Mouse (Mus musculus): ENCODE results near the gene Bnip2.
"Not testable (repeated sequence)": the region's sequence is repeated elsewhere in the genome, so short reads cannot be mapped to it uniquely, and the experiment has no call there.

Bnip2 gene

DNA sequence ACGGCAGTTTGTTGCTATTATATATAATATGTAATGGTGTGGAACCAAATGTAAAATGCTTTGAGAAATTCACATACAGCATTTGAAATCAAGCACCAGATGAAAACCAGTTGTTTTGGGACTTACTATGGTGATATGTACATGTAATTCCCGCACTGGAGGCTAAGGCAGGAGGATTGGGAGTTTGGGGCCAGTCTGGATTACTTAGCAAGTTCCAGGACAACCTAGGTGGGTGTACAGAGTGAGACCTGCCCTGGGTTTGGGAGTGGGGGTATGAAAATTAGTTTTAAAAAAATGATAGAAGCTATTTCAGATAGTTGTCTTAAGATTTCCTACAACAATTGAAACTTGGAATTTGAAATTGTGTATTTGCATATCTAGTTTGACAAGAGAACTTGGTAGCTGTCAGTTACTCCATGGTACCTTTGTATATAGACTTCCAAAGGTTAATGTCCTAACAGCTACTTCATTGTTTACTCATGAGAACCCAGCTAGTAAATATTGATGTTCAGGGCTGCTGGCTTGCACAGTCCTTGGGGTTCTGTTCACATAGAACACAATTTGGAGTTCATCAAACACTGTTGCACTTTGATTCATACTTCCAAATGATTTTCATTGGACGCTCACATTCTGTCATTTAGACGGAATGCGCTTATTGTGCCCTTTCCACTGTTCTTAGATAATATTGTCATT, 21.7 kb downstream of the Bnip2 start:
- no peak for DNase-seq (ENCODE audit: low spot score in 2 of 2)

GRCm38 (mm10) chr9:70011537-70012407, 22.5 kb downstream of the Bnip2 start:
- DNase-seq (ENCODE audit: low spot score in 2 of 2), result no peak

DNA sequence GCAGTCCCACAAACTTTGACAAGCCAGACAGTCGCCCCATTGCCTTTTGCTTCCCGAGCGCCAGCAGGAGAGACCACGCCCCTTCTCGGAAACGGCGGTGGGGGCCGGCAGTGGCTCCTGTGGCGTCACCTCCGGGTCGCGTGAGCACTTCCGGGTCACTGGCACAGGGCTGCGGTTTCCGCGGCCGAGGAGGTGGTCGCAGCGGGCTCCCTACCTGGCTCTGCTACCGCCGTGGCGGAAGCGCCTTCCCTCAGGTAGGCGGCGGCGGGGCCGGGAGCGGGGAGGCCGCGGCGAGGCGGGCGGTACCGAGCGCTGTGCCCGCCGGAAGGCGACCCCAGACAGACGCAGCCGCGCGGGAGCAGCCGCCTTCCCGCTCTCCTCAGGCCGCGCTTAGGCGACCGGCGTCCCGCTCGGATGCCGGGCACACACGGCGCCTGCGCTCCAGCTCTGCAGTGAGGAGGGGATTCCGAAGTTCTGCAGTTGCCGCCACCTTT, 23.2 kb downstream of the Bnip2 start, which contains the start of gene Gtf2a2:
Gene Gtf2a2, plus strand, starts transcription at position 143 of the 494 bp plus-strand sequence.
- DNase-seq (ENCODE audit: low spot score in 2 of 2), result peak; percentile 90 to 91

DNA sequence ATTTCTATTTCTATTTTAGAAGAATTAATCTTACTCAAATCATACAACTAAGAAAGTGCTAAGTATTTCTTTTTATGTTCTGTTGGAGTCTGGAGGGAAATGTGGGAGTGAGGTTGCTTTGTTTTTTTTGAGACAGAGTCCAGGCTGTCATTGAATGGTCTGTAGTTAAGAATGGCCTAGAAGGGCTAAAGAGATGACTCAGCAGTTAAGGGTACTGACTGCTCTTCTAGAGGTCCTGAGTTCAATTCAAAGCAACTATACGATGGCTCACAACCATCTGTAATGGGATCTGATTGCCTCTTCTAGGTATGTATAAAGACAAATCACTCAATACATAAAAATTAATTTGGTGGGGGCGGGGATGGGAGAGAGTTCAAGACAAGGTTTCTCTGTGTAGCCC, 26.4 kb downstream of the Bnip2 start:
- DNase-seq (ENCODE audit: low spot score in 2 of 2), result no peak

DNA sequence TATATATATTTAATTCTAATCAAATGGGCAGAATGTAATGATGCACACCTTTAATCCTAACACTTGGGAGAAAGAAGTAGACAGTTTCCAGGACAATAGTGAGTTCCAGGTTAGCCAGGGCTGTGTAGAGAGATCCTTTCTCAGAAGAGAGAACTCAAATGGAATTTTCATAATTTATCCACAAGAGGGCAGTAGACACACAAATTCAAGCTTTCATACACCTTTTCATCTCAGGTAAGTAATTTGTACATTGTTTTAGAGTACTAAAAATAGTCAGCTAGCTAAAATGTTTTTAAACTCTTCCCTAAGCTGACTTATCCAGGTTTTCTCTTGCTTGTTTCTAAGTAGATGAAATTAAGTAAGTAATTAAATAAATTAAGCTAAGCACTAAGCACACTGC, 29.6 kb downstream of the Bnip2 start:
- DNase-seq (ENCODE audit: low spot score in 2 of 2), result no peak

DNA sequence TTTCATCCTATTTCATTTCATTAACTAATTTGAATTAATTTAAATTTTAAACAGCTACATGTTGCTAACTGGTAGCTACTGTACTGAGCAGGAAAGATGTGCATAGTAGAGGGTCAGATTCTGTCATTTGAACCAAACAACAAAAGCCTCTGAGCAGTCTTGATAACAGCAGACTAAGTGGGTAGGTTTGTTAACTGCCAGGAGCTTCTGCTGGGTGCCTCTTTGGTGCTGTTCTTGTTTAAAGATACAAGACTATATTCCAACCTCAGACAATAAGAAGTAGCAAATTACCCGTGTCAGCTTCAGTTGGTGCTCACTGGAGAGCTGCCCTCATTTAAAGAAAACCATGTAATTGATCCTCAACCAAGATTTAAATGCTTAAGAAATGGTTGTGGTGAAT, 32.3 kb downstream of the Bnip2 start:
- no peak for DNase-seq (ENCODE audit: low spot score in 2 of 2)

DNA sequence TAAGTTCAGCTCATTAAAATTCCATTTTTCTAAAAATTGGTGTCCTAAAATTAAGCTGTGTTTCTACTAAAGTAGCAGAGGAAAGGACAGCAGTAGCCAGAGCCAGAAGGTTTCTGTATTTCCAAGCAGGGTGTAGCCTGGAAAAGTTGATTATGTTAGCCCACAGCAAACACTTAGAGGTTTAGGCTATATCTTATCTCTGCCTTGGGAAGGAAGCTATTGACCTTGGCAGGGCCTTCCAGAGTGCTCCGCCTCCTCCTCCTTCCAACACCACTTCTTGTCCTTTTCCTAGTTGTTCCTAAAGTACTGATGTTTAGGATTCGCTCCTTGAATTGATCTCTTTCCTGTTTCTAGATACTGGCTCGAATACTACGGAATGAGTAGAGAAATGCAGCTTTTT, 32.8 kb downstream of the Bnip2 start:
- no peak for DNase-seq (ENCODE audit: low spot score in 2 of 2)

DNA sequence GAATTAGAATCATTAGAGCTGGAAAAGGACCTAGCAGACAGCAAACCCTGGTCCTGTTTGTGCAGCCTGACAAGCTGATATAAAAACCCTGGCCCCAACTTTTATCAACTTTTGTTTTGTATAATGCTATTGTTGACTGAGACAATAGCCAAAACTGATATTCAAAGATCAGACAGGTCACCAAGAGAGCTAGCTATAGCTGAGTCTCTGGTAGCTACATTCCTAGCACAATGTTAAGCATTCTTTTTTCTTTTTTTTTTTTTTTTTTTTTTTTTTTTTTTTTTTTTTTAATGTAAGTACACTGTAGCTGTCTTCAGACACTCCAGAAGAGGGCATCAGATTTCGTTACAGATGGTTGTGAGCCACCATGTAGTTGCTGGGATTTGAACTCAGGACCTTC, 34.3 kb downstream of the Bnip2 start:
- not testable (repeated sequence) for DNase-seq (ENCODE audit: low spot score in 2 of 2)

DNA sequence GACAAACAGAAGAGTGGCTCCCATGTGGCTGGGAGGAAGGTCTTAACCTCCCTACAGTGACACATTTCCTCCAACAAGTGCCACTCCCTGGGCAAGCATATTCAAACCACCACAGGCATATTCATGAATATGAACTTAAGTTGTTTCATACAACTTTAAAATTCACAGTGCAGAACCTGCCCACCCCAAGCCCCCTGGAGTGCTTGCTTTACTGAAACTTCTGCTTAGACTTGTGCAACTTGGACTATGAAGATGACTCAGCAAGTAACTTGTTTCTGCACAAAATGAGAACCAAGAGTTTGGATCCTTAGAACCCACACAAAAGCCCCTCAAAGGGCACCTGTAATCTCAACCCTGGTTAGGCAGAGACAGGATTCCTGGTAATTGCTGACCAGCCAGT, 35.4 kb downstream of the Bnip2 start:
- DNase-seq (ENCODE audit: low spot score in 2 of 2), result no peak

GRCm38 (mm10) chr9:70025365-70026012, 36.2 kb downstream of the Bnip2 start:
- DNase-seq (ENCODE audit: low spot score in 2 of 2), result no peak

DNA sequence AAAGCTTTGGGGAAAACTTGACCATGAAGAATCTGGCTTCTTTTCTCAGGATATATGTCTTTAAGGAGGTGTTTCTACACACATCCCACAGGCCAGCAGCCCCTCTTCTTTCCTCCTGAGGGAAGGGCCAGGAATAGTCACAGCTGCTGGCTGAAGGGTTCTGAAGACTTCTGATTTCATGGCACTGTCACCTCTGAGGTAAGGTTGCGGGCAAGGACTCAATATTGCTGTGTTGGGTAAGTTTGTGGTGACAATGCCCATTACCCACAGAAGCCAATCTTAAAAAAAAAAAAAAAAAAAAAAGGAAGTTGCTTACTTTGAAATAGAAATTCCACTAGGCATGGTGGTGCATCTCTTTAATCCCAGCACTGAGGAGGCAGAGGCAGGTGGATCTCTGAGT, 42.9 kb downstream of the Bnip2 start:
- DNase-seq (ENCODE audit: low spot score in 2 of 2), result no peak

- DNase-seq (ENCODE audit: low spot score in 2 of 2), result no peak
Measured at GRCm38 (mm10) chr9:70033056-70033455, 43.8 kb downstream of the Bnip2 start.

DNA sequence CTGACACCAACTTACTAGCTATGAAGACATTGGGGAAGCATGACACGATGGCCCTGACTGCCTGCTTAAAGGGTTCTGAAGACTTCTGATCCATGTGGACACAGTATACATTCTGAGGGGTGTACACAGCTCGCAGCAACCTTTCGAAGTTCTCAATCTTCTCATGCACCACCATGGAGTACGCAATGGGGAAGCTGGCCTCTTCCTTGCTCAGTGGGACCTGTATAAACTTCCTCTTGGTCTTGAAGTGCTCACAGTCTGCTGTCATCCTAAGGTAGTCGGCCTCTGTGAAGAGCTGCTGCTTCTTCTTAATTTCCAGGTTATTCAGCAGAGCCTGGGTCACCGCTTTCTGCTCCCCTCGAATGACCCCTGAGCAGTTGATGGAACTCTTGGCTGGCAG, 45.4 kb downstream of the Bnip2 start:
- DNase-seq (ENCODE audit: low spot score in 2 of 2), result no peak

DNA sequence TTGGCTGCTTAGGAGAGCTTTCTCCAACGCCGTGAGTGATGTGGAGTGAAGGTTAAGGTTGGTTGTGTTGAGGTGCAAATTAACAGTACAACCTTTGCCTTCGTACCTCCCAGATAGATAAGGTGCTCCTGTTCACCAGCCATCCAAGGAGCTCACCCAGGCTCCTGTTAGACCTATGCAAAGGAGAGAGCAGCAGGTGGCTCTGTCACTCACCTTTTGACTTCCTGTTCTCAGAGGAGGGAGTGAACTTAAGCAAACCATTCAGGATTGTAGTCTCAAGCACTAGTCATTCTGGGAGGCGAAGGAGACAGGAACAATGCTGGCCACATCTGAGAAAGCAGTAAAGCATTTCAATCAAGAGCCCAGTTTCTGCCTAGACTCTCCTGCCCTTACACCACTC, 47.4 kb downstream of the Bnip2 start:
- DNase-seq (ENCODE audit: low spot score in 2 of 2), result peak in 1 of 2 experiments; percentile 22

DNA sequence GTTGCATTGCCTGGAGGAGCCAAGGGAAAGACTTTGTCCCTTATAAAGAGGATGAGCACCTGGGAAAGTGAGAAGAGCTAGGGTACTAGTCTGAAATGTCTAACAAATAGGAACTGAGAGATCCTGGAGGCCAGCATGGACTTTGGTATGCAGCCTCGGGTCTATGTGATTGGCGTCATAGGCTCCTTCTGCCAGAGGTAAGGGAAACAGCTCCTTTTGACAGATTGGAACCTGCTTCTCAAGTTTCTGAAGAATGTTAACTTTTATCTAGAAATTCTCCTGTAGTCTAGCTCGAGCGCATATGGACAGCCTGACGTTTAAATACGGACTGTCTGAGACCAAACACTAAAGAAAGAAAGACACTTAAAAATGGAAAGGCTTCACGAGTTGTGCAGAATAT, 48.7 kb downstream of the Bnip2 start, which contains the start of gene Gcnt3:
Gene Gcnt3, minus strand, starts transcription at position 101 of the 400 bp plus-strand sequence.
- no peak for DNase-seq (ENCODE audit: low spot score in 2 of 2)

- no peak for DNase-seq (ENCODE audit: low spot score in 2 of 2)
Measured at GRCm38 (mm10) chr9:70039597-70040385, 50.5 kb downstream of the Bnip2 start.

DNA sequence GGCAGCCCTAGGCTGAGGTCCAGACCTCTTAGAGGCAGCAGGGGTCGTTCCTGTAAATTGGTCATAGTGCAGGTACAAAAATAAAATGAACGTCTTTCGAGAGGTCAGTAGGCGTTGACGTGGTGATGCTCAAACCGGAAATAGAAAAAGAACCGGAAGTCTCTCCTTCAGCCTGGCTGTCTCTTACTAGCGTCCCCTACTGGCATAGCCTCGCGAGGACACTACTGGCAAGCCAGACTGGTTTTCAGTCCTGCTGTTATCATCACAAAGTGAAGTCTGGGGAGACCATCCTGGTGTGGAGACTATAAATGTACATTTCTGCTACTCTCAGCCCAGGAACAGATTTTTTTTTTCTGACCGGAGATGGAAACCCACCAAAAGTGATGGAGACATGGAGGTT, 51.3 kb downstream of the Bnip2 start:
- DNase-seq (ENCODE audit: low spot score in 2 of 2), result no peak

GRCm38 (mm10) chr9:70042137-70042536, 52.9 kb downstream of the Bnip2 start:
- peak in 1 of 2 experiments; percentile 19 for DNase-seq (ENCODE audit: low spot score in 2 of 2)

GRCm38 (mm10) chr9:70042935-70043334, 53.7 kb downstream of the Bnip2 start:
- DNase-seq (ENCODE audit: low spot score in 2 of 2), result no peak

DNA sequence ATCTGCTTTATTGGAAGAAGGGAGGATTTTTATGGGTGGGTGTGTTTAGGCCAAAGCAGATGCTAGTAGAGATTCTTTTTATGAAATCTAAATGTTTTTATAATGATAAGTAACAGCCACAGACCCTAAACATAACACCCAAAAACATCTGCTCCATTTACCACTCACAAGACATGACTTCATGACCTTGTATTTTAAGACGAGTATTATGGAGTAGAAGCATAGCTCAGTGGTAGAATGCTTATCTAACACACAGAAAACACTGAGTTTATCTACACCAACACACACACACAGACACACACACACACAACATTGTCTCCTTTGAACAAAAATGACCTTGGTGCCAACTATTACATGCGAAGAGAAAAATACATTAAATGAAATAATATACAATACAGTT, 55.6 kb downstream of the Bnip2 start:
- DNase-seq (ENCODE audit: low spot score in 2 of 2), result no peak

DNA sequence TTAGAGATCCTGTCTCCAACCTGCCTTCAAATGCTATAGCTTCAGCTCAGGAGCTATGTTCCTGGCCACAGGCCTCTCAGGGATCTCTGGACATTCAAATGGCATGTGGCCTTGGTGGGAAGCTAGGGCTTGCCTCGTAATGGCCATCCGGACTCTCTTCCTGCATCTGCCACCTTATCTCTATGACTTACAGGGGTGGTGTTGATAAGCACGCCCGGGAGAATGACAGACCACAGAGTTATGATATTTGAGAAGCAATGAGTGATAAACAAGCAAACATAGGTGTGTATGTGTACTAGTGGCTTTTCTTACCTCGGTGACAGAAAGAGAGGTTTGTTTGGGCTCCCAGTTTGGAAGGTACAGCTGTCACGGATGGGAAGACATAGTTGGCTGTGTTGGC, 57.0 kb downstream of the Bnip2 start:
- DNase-seq (ENCODE audit: low spot score in 2 of 2), result no peak
